Mouse (Mus musculus): ENCODE results near the gene Supt20.

DNA sequence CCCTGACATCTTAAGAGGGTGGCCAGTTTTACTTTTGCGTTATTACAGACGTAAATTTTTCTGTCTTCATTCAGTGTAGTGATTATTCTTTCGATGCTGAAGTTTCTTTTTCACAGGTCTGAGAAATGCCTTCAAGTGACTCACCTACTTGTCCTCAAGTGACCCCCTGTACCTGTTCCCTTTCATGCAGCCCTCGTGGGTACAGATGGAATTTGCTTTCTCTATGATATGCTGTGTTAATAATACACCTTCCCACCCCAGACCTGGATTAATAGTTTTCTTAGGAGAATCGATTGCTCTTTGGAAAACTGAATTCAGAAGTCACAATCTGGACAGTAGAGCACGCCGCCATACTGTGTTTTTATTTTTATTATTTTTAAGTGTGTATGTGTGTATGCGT, 44.7 kb downstream of the Supt20 start:
- TF ChIP-seq CTCF (IDR thresholded peaks at IDR 0.05; ENCODE audit: extremely low read depth, insufficient read depth, insufficient read length, insufficient replicate concordance), result no peak
- no peak for TF ChIP-seq POLR2A (IDR thresholded peaks at IDR 0.05; ENCODE audit: low read depth, low read length)
